Mouse (Mus musculus) heart, adult 9 months (tissue): Measurements from ENCODE around the gene Prr12.
A peak's percentile ranks its signal among the peaks of the same experiment; 100 is the strongest.
"Not testable (repeated sequence)": the region's sequence is repeated elsewhere in the genome, so short reads cannot be mapped to it uniquely, and the experiment has no call there.

Experiments used
- DNase-seq, 2 experiments: peaks; one replicate each; pipeline ENCODE4 v3.0.0; 2022; ENCODE audit warnings: low spot score in 2 of 2

Gene Prr12

GRCm38 (mm10) chr7:45052862-45053116, at the start of gene Prr12:
TSS of gene Prr12 (minus strand) at chr7:45052881.
- DNase-seq, result no peak

GRCm38 (mm10) chr7:45102441-45102840, 49.8 kb upstream of the Prr12 start:
- DNase-seq, result no peak

GRCm38 (mm10) chr7:45100046-45100445, 47.4 kb upstream of the Prr12 start:
- no peak for DNase-seq

GRCm38 (mm10) chr7:45098541-45099240, 46.0 kb upstream of the Prr12 start:
- DNase-seq, result no peak

- peak in 1 of 2 experiments; percentile 63 for DNase-seq
These were observed 44.8 kb upstream of the Prr12 start for GRCm38 (mm10) chr7:45097479-45097878.

- DNase-seq, result not testable (repeated sequence)
These were observed 43.3 kb upstream of the Prr12 start for GRCm38 (mm10) chr7:45095965-45096364.

GRCm38 (mm10) chr7:45095367-45095766, 42.7 kb upstream of the Prr12 start:
- peak; percentile 41 to 49 for DNase-seq

GRCm38 (mm10) chr7:45094121-45094520, 41.4 kb upstream of the Prr12 start:
- DNase-seq, result no peak

- DNase-seq, result no peak
These were observed 40.8 kb upstream of the Prr12 start for GRCm38 (mm10) chr7:45093516-45093905.

GRCm38 (mm10) chr7:45092828-45093515, 40.3 kb upstream of the Prr12 start:
- no peak for DNase-seq

GRCm38 (mm10) chr7:45092048-45092447, 39.4 kb upstream of the Prr12 start, which contains the start of gene Rcn3:
TSS of gene Rcn3 (minus strand) at chr7:45092221.
- peak; percentile 85 to 89 for DNase-seq

GRCm38 (mm10) chr7:45091001-45091990, 38.6 kb upstream of the Prr12 start:
- DNase-seq, result peak in 1 of 2 experiments; percentile 46

GRCm38 (mm10) chr7:45090251-45090977, 37.7 kb upstream of the Prr12 start:
- no peak for DNase-seq

- no peak for DNase-seq
These were observed 35.9 kb upstream of the Prr12 start for GRCm38 (mm10) chr7:45088597-45088996.

- no peak for DNase-seq
These were observed 33.4 kb upstream of the Prr12 start for GRCm38 (mm10) chr7:45086084-45086483.

- no peak for DNase-seq
These were observed 30.7 kb upstream of the Prr12 start for GRCm38 (mm10) chr7:45083300-45083890.

- DNase-seq, result peak; percentile 74 to 87
These were observed 30.0 kb upstream of the Prr12 start for GRCm38 (mm10) chr7:45082401-45083299.

GRCm38 (mm10) chr7:45081016-45081415, 28.3 kb upstream of the Prr12 start:
- no peak for DNase-seq

- peak; percentile 85 to 90 for DNase-seq
These were observed 27.2 kb upstream of the Prr12 start for GRCm38 (mm10) chr7:45079856-45080255.

- peak; percentile 58 to 71 for DNase-seq
These were observed 25.8 kb upstream of the Prr12 start for GRCm38 (mm10) chr7:45078513-45078912.
